Mouse (Mus musculus) urinary bladder, postnatal 36 days (tissue): ENCODE results near the gene Erbb4.

Experiments used
- DNase-seq, 2 experiments: peaks; one replicate each; pipeline ENCODE4 v3.0.0; 2022; ENCODE audit warnings: low spot score in 2 of 2, mixed read lengths in 1 of 2

Erbb4 gene

GRCm38 (mm10) chr1:69107485-69108158 is at the start of gene Erbb4:
Gene Erbb4 (minus strand): TSS chr1:69108059.
- DNase-seq = peak in 1 of 2 experiments; percentile 2

- no peak for DNase-seq
These were observed 49.5 kb upstream of the Erbb4 start for GRCm38 (mm10) chr1:69157346-69157745.

DNA sequence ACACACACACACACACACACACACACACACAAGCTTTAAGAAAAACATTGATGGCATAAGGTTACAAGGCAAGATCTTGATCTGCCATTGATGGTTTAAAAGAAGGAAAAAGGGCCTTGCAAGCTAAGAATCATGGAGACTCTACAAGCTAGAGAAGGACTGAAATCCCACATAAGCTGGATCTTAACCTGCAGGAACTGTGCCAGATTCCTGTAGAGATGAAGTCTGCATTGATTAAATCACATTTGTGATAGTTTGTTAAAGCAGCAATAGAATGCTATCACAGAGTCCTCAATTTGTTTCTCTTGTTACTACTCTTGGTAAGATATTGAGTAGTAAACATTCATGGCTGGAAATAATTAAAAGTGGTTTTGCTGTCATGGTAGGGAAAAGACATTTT is 33.5 kb upstream of the Erbb4 start:
- no peak for DNase-seq

GRCm38 (mm10) chr1:69139519-69139868 is 31.6 kb upstream of the Erbb4 start:
- no peak for DNase-seq

GRCm38 (mm10) chr1:69138856-69139518 is 31.1 kb upstream of the Erbb4 start:
- DNase-seq = peak in 1 of 2 experiments; percentile 25

DNA sequence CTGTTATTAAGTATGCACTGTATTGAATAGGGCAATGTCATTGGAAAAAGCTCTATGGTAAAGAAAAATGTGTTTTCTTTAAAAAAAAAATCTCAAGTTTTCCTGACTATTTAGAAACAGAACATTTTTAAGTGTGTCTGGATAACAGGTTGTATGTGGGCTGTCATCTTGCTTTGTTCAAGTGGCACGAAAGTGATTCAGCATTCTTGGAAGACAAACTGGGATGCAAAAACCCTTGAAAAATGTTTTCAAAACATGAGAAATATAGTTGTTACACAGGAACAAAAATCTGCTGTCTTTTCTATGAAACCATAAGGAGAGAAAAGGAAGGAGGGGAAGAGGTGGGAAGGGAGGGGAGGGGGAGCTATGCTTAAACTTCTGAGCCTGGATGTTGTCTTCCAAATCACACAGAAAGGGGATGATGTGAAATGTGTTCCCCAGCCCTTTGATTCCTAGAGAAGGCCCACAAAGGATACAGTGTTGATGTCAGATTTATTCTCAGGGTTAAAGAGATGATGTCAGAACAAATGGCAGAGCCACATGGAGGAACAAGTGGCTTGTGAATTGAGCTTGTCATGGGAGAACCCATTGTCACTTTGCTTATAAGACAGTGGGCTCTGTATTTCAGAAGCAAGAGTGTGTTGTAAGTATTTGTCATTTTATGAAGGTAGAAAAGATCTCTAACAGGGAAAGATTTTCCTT is 16.4 kb upstream of the Erbb4 start:
- no peak for DNase-seq

- no peak for DNase-seq
These were observed 10.5 kb upstream of the Erbb4 start for GRCm38 (mm10) chr1:69118249-69118938.

- peak; percentile 6 to 11 for DNase-seq
These were observed 483 bp upstream of the Erbb4 start for GRCm38 (mm10) chr1:69108159-69108925.

GRCm38 (mm10) chr1:69106937-69107461 is 860 bp downstream of the Erbb4 start:
- peak; percentile 3 to 7 for DNase-seq

DNA sequence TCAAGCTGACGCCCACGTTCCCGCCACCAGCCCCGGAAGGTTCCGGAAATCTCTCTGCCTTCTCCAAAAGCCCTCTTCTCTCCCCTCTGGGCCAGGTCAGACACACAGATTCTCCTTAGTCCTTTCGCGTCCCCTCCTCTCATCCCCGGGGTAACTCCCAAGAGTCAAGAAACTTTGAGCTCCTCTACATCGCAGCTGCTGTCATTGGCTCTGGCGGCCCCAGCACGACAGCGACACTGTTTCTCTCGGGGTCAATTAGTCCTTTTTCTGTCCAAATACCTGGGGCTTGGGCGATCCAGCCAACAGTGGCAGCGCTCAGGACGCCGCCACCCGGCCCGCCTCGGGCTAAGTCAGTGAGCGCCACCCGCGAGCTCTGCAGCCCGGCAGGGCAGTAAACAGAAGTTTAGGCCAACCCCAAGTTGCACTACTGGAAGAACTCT is 1.5 kb downstream of the Erbb4 start:
- peak; percentile 15 for DNase-seq

- peak; percentile 10 to 26 for DNase-seq
These were observed 2.2 kb downstream of the Erbb4 start for GRCm38 (mm10) chr1:69105493-69106321.

GRCm38 (mm10) chr1:69105096-69105492 is 2.8 kb downstream of the Erbb4 start:
- DNase-seq = no peak

DNA sequence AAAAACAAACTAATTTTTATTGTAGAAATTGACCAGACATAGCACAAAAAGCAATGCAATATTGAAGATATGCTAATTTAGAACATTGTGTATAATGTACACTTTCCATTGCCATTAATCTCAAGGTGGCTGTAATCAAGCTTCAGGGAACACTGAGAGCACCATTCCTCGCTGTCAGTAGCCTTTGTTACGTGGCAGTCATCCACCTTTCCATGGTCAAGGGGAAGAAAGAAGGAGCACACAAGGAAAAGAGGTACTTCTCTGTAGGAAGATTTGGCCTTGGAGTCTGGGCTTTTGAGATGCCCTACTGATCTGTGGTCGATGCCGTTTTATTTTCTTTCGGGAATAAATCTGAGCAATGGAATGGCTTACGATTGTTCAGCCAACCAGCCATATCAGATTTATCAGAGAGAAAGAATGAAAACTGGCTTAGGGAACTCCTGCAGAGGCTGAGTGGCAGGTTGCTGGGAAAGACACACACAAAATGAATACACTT is 4.6 kb downstream of the Erbb4 start:
- DNase-seq = no peak

GRCm38 (mm10) chr1:69101670-69102069 is 6.2 kb downstream of the Erbb4 start:
- no peak for DNase-seq

DNA sequence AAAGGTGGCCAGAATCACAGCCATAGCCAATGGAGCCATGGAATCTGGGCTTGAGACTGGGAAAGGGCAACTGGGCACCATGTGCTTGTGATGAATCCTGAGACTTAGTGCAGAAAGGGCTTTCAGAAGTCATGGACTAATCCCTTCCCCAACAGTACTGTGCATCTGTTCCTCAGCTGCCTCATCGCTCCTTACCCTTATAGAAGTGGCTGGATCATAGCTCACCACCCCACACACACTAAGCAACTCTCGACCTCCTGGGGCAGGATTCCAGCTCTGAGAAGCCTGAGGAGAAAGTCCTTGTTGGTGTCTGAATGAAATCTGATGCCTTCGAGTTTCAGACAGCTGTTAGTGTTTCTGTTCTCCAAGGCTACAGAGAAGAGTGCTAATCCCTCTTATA is 14.8 kb downstream of the Erbb4 start:
- DNase-seq = no peak

DNA sequence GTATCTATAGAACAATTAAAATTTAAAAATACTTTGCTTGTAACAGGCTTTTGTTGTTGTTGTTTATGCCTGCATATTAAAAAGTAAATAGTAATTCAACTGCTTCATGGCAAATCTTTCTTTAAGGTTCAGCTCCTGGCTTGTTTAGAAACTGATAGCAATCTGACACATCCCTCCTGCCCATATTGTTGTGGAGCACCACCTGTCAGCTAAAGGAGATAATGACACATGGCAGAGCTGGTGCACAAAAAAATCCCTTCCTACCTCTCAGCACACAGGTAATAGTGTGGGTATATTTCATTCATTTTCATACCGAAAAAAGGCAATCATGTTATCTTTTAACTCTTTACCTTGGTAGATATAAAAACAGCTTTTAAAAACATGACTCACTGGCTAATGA is 18.5 kb downstream of the Erbb4 start:
- DNase-seq = no peak

DNA sequence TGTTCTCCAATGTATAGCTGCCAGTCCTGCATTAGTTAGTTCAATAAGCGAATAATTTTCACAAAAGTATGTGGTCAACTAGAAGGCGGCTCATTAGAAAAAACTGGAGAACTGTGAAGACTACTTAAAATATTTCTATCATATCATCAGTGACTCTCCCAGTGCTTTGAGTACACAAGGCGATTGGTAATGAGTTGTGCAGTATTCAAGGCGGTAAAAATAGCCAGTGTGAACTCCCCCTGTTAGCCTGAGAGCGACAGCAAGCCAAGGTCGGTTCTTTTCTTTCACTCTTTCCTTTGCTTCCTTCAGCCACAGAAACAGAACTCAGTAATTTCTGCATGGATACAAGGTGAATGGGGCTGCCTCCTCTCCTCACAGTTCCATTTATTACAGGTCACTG is 22.1 kb downstream of the Erbb4 start:
- DNase-seq = no peak

DNA sequence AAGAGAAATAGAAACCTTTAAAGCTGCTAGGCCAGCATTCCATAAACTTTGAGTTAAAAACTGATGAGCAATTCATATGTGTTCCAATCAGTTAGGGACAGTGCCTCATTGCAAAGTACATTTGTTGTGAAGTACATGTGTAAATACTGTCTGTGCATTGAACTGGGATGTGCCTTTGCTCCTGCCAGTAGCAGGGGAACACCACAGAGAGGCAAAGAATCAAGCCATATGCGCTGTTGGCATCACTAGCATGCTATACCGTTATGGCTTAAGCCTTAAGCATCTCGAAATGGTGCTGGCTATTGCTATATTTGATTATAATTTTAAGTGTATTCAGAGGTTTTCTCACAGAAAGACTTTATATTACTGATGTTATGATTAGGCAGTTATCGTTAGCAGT is 58.9 kb downstream of the Erbb4 start:
- no peak for DNase-seq

DNA sequence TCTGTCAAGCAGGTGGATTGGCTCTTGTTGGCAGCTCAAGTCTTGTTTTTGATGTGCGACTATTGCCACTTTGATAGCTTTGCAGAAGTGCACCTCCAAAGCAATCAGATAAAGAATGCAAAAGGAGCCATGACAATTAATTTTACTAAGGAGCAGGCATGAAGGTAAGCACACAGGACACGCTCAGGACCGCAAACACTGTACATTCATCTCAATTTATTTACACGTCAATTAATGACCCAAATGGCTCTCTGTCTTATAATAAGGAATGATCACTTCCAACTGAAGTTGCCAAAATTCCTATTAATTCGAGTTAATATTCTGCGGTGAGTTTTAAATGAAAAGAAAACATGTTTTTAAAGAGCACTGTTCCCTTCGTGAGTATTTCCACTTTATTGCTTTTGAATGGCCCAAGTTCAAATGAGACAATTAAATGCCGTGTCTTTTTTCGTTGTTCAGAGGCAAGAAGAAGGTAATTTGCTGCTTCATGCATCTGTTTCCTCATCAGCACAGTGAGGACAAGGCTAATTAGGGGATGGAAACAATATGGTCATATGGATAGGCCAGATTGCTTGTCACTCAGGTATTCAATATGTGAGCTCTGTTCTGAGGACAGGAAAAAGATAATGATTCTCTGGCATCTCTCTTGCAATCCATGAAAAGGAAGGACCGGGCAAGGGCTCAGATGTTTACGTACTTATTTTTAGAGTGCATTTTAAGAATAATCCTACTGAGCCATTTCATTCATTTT is 61.5 kb downstream of the Erbb4 start:
- no peak for DNase-seq
